Mouse (Mus musculus) B cell, adult (primary cell): ENCODE measurements around the gene Kcnd2. TPM values are rescaled to one million over a fixed set of nuclear protein-coding genes. Genes with fewer than 3 reads are reported as not detected.

Source experiments
- total RNA-seq: library from RNA; stranded (reverse); gene quantifications from 4 replicates; pipeline ENCODE4 v1.2.4, GENCODE M21; 2023; ENCODE audit not compliant: inconsistent age

Gene Kcnd2
- not detected in 4 replicates for total RNA-seq

DNA sequence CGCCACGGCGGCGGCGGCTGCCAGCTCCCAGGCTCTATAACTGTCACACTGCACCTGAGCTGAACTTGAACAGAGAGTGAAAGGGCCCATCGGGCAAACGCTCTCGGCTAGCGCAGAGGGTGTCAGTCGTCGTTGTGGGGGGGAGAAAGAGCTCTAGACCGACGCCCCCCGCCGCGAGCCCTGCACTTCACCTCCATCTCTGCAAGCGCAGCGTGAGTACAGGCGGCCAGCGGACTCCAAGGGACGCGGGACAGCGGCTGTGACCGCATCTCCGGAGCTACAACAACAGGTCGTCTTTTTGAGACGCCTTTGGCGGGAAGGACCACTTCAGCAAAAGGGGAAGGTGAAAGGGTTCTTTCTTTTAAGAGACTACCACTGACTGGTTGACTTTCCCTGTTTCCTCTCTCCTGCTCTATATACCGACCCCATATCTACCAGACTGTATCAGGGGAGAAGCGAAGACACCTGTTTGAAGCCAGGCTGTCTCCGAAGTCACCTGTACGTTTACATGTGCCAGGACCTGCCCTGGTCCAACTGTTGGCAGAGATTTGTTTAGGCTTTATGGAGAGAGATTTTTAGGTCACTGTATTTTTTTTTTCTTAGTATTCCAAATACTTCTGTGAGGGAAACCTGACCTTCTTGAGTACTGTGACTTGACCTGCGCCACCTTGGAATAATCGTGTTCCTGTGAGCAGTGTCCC lies at the start of gene Kcnd2:
Gene Kcnd2 (plus strand): TSS at position 13 of the 701 bp plus-strand sequence.

